Mouse (Mus musculus): ENCODE measurements around the gene Akt1s1. TPM values are rescaled to one million over a fixed set of nuclear protein-coding genes. Genes with fewer than 3 reads are reported as not detected.

Akt1s1 gene
- total RNA-seq, 2 experiments from 2014 or later, result 78.8 to 80.6 TPM

DNA sequence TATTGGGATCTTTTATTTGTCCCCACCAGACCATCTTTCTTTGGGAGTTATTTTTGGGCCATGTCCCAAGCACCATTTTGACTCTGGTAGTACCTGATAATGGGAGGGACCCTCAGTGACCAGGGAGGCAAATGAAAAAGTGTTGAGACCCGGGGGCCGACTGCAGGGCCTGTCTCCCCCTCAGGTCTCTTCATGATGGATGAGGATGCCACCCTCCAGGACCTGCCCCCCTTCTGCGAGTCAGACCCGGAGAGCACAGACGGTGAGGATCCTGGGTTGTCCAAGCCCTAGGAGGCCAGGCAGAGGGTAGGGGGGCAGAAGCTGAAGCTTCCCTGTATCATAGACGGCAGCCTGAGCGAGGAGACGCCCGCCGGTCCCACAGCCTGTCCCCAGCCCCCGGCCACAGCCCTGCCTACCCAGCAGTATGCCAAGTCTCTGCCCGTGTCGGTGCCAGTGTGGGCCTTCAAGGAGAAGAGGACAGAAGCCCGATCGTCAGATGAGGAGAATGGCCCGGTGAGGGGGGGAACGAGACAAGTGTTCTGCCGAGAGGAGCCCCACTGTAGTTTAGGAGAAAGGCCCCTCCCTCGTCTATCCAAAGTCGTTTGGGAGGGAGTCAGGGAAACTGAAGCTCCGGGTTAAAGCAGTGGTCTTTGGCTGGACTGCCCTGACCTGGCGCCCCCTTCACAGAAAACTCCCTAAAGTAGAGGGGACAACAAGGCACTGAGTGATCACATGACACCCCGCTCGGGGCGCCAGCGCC lies 5.0 kb downstream of the Akt1s1 start:
- DNase-seq, result no peak

DNA sequence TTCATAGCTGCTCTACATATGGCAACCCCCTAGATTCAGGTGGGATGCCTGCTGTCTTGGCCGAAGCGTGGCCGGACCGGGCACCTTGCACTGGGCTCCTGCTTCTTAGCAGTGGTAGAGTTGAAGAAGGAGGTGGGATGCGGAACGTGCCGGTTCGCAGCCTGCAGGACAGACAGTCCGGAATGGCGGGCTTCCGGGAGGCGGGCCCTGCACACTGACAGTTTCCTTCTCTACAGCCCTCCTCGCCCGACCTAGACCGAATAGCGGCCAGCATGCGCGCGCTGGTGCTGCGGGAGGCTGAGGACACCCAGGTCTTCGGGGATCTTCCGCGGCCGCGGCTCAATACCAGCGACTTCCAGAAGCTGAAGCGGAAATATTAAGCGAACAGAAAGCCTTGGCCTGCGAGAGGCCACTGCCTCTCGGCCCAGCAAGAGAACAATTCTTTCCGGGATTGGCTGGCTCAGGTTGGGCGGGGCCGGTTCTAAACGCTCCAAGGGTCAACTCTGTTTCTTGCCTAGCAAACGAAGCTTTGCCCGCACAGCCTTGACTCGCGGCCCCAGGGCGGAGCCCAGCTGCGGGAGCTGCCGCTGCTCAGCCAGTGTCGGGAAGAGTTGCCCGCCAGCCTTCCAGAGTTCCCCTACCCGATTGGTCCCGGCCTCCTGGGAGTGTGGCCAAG lies 5.7 kb downstream of the Akt1s1 start:
- DNase-seq, result peak; percentile 74 to 80

DNA sequence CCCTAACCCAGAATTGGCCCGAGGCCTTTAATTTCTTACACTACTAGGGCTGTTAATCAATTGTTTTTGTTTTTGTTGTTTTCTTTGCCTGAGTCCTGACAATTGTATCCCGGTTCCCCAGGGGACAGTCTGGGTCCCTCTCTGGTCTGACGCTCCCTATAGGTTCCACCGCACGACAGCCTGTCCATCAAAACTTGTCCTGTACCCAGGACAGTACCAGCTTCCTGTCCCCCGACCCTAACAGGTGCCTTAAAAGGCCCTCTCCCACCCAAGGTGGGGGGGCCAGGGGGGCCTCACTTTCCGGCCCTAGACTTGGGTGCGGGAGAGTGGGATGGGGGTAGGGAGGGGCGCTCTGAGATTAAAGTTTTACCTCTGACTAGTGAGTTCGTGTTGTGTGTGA lies 6.2 kb downstream of the Akt1s1 start:
- DNase-seq, result no peak

DNA sequence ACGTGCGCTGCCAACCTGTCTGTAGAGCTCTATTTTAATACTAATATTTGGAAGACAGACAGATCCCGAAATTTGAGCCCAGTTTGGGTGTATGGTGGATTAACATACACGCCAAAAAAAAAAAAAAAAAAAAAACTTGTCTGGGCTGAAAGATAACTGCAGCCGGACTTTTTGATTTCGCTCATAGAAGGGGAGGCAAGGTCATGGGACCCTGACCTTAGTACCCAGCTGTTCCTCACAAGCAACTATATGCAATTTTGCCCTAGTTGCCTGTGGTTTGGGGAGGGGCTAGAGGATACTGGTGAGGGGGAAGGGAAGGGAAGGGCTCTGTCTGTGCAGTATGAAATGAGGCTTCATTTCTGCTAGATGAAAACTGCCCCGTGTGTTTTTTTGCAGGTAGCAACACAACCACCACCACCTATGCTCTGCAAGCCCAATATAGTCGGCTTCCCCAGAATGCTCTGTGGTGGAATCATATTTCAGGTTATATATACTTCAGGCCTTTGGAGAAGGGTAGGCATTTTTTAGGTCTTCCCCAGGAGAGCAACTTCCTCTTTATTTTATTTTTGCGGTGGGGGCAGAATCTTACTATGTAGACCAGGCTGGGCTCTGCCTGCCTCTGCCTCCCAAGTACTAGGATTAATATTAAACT lies 7.6 kb downstream of the Akt1s1 start:
- no peak for DNase-seq

DNA sequence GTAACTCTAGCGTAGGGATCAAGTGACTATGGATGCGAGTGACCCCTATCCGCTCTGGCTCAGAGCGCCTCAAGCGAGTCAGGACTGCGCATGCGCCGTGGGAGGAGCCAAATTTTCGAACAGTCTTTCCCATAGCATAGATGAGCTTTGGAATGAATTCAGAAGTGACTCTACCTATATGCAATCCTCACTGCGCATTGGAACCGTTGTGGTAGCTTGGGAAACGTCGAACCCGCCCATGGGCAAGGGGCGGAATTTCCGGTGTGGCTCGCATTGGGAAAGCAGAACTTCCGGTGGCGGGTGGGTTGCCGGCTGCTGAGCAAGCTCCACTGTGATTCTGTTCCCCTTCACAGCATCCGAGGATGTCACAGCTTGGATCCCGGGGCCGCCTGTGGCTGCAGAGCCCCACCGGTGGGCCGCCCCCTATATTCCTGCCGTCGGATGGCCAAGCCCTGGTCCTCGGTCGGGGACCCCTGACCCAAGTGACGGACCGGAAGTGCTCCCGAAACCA lies 8.3 kb downstream of the Akt1s1 start, which contains the start of gene Pnkp:
Gene Pnkp, plus strand, starts transcription at position 98 of the 511 bp plus-strand sequence.
- DNase-seq, result peak; percentile 91

DNA sequence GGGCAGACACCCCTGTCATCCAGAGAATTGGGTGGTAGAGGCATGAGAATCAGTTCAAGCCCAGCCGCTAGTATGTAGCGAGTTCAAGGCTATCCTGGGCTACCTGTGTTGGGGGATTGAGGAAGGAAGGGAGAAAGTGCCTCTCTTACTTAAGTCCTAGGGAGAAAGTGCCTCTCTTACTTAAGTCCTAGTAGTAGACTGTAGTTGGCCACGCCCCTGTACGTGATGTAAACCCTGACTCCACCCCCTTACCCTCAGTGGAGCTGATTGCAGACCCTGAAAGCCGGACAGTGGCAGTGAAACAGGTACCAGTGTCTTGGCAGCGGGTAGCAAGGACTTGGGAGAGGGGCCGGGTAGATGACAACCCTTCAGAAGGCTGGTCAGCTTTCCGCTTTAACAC lies 9.1 kb downstream of the Akt1s1 start:
- DNase-seq, result no peak

DNA sequence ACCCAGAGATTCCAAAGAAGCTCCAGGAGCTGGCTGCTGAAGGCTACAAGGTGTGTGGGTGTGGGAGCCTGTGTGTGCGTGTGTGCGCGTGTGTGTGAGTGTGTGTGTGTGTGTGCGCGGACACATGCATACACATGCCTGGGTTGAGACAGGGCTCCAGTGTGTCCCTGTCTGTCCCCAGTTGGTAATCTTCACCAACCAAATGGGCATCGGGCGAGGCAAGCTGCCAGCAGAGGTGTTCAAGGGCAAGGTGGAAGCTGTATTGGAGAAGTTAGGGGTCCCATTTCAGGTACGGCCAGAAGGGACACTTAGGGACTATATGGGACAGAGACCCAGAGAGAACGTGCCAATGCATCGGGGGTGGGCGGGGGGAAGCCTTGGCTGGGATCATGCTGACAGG lies 11.1 kb downstream of the Akt1s1 start:
- no peak for DNase-seq

DNA sequence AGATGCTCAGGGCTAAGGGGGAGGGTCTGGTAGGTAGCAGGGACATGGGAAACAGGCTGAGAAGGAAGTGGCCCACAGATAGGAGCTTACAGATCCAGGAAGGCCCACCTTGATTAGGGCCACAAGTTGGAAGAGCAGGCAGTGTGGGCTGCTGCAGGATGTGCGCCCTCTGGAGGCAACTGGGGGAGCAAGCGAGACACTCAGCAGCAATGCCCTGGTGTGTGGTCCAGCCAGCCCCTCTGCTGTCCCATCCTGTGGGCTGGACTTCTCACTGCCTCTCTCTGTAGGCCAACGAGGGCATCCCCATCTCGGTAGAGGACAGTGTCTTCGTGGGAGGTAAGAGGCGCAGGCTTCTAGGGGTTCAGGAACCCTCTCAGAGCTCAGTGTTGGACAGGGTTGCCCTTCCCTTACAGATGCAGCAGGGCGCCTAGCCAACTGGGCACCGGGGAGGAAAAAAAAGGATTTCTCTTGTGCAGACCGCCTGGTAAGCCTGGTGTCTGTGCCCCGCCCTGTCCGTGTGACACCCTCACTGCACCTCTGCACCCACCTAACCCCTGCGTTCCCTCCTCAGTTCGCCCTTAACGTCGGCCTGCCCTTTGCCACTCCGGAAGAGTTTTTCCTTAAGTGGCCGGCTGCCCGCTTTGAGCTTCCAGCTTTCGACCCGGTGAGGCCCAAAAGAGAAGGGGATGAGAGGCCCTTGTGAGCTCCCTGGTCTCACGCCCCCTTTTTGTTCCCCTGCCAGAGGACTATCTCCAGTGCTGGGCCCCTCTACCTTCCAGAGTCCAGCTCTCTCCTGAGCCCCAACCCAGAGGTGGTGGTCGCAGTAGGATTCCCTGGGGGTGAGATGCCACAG lies 12.0 kb downstream of the Akt1s1 start:
- peak in 1 of 2 experiments; percentile 67 for DNase-seq

DNA sequence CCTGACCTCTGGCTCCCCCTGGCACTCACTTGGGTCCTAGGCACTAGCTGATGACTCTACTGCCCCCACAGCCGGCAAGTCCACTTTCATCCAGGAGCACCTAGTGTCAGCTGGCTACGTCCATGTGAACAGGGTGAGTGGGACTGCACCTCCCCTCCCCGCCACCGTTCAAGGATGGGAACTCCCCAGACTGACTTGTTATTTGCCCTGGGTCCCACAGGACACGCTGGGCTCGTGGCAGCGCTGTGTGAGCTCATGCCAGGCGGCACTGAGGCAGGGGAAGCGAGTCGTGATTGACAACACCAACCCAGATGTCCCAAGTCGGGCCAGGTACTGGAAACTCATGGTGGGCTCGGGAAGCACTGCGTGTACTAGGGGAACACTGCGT lies 12.6 kb downstream of the Akt1s1 start:
- no peak for DNase-seq

DNA sequence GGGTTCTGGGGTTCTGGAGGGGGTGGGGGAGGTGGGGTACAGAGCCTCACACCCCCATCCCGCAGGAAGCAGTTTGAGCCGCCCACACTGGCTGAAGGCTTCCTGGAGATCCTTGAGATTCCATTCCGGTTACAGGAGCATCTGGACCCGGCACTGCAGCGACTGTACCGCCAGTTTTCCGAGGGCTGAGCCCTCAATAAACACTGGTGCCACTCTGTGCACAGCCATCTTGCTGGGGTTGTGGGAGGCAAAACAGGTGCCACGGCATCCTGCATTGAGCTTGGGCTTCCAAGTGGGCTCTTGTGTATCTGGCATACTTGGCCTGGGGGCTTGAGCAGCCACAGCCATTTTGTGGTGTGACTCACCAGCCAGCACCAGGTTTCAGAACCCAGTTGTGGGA lies 13.6 kb downstream of the Akt1s1 start:
- DNase-seq, result peak in 1 of 2 experiments; percentile 27

DNA sequence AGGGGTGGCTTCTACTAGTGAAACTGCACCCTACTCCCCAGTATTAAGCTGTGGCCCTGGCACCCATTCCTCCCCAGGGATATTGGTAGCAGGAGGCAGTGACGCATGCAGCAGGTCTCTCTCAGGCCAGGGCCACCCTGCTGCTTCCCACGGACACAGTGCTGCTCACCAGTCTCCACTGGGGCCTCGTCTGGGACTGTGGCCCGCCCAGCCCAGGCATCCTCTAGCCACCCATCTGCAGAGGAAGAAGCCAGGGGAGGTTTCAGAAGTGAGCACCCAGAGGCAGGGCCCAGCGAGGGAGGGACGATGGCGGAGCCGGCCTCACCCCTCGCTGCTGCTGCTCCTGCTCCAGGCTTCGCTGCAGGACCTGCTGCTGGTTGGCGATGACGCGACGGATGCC lies 14.4 kb downstream of the Akt1s1 start:
- DNase-seq, result peak in 1 of 2 experiments; percentile 30

DNA sequence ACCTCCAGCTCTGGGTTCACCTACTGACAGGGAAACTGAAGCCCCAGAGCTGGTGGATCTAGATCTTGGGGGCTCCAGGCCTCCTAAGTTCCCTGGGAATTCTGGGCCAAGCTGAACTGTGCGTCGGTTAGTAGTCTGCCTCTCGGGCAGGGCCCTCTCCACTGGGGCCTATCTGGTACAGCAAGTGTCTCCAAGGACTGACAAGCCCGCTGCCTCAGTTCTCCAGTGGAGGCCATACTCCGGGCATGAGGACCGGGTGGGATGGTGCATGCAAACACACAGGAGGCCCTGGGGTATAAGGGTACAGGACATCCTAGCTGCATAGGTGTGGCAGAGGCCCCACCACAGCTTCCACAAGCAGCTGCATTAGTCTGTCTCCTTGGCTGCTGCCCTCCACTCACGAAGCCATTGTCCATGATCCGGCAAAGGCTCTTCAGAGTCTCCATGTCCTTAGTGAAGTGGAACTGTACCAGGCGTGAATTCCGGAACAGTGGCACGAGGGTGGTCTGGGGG lies 15.2 kb downstream of the Akt1s1 start:
- DNase-seq, result no peak

DNA sequence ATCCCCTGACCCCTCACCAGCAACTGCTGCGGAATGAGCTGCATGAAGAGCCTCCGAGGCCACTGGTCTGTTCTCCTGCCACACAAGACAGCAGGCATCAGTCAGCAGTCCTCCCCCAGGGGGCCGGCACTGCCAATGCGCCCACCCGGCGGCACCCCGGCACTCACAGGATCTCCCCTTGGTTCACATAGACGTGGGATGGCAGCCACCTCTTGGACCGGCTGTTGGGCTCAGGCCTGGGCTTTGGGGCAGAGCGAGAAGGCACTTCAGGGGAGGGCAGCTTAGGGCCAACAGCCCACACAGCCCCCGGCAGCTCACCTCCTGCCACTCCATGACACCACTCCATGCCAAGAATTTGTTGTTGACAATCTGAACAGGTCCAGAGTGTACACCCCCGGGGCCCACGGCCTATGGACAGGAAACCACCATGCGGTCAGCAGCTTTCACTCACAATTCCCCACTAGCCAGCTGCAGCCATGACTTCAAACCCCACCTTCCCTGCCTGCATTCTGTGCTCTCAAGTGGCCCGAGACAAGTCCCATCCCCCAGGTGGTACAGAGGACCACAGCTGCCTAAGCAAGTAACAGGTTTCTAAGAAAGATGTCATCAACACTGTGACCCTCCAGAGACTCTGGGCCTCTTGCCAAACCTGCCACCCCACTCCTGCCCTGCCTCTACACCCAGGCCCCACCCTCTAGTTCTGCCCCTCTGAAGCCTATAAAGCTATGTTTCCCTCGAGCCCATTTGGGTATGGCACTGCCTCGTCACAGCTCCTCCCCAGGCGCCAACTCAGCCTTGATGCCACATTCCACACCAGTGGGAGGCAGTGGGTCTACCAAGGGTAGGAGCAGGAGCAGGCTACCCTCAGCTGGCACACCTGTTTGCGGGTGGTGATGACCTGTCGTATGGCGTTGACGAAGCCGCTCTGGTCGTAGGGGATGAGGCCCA lies 16.1 kb downstream of the Akt1s1 start:
- peak in 1 of 2 experiments; percentile 21 for DNase-seq

DNA sequence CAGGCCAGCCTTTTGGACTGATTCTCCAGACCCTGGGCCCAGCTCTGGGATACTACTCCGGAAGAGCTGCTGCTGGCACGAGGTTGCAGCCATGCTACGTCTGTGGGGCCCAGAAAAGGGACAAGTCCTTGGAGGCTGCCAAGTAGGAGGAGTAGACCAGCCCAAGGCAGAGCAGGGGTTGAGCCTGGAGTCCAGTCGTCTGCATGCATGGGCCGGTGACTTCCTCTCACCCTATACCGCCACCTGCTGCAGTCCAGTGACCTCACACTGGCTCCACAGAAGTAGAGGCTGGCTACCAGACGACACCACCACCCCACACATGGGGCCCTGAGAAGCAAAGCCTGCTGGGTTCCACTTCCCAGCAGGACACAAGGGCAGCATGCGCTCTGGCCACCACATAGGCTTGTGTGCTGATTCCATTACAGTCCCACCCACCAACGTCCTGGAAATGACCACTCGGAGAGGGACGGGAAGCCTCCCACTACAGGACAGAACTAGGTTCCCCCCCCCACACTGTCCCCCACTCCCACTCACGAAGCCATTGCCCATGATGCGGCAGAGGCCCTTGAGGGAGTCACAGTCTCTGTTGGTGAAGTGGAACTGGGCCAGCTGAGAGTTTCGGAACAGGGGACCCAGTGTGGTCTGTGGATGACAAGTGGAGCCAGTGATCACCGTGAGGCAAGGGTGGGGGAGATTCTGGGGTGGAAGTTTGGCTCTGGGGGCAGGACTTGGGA lies 17.7 kb downstream of the Akt1s1 start:
- no peak for DNase-seq

DNA sequence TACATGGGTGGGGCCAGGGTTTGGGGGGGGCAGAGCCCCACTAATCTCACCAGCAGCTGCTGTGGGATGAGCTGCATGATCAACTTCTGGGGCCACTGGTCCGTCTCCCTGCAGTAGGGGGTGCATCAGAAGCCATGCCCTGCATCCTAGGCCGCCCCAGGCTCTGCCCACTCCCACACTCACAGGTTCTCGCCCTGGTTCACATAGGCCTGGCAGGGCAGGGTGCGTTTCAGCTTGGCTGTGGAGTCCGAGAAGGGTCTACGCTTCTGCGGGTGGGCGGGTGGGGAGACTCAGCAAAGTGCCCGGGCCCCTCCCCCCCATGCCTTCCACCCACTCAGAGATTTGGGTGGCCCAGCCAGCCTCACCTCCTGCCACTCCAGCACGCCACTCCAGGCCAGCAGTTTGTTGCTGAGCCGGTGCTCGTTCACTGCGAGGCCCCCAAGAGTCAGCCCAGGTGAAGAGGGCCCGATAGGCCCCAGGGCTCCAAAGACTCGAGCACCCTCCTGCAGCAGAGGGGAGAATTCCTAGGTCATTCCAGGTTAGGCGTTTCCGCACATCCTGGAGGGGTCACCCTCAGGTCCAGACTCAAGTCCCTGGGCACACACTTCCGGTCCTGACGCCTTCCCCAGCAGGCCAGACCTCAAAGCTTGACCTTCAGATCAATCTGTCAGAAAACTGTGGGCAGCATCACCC lies 18.4 kb downstream of the Akt1s1 start:
- DNase-seq, result no peak

DNA sequence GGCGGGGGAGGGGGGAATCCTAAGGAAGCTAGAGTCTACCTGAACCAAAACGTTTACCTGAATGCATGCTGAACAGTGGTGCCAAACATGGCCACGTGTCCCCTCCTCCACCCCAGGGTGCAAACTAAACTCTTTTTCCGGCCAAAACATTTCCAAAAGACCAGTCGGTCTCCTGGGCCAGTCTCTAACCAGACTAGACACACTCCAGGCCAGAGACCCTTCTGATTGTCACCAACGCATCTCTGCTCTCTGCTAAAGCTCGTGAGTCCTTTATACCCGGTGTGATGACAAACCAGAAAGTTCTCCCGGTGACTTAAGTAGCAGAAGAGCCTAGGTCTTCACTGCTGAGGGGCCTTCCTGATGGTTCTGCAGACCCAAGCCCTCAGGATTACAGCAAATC lies 19.0 kb downstream of the Akt1s1 start:
- DNase-seq, result no peak

DNA sequence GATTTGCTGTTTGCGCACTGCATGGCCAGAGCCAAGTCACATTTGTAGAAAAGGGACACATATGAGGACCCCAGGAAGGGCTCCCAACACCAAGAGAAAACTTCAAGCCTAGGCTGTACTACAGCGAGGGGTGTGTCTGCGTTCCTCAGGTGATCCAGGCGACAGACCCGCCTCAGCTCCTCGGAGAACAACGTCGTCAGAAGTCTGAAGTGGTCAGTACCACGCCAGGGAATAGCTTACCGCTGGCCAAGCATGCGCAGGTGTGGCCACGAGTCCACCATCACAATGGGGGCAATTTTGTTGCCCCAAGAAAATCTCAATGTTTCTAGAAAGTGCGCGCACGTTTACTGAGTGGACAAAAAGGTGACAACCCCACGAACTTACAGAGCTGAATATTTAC lies 19.7 kb downstream of the Akt1s1 start:
- DNase-seq, result no peak

DNA sequence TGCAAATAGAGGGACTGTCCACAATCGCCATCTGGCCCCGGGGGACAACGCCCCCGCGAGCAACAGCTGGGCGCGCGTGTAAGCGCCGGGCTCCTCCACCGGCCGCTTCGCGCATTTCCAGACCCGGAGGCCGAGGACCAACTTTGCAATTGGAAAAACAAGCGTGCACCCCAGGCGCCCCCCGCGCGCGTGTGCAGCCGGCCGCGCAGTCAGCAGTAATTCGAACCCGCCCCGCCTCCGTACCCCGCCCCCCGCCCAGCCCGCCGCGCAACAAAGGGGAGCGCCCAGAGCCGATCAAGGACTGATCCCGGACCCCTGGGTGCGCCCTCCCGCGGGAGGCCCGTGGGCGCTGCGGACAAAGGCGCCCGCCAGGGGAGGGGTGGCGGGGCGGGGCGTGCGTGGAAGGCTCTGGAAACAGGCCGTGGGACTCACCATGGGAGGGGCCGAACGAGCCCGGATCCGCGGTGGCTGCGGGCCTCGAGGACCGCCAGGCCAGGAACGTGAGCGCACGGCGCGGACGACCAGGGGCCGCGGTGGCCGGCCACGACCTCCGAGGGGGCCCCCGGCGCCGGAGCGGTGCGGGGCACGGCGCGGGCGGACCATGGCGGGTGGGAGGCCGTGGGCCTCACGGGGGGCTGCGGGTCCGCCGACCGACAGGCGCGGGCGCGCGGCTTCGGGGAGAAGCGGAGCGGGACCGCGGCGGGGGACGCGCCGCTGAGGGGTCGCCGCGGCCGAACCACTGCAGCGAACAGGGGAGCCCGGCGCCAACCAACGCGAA lies 20.3 kb downstream of the Akt1s1 start:
- no peak for DNase-seq
